13 mouse cellular contexts compared by ENCODE assay signal in genomic region chr12:99298851-99299600, GRCm38 (mm10).
DNase-seq lines count a peak whose midpoint lies in the region; ATAC-seq lines count a peak whose summit lies in the region.
"Had no signal": no experiment of that assay in that cellular context is flagged by ENCODE, and none has a peak within 500 bp of the region (broad histone marks: within the 10 kb centered on the region; RNA-seq: fewer than 3 reads in every experiment).

No protein-coding gene starts in this region.

- H3K4me3 ChIP-seq in neural tube, embryonic 13.5 days, result no peak overlapping the region
- no peak overlapping the region for H3K4me3 ChIP-seq in neural tube, embryonic 15.5 days (replicated peaks)
- no peak overlapping the region for H3K4me3 ChIP-seq in forebrain, embryonic 11.5 days (ENCODE audit: low read depth, low read length)
- no peak overlapping the region for H3K4me3 ChIP-seq in hindbrain, embryonic 16.5 days (ENCODE audit: low read length)
- H3K4me3 ChIP-seq: limb, embryonic 10.5 days; liver, embryonic 15.5 days had no signal

- H3K27me3 ChIP-seq in neural tube, embryonic 13.5 days, result no peaks in the 10 kb centered on the region
- no peaks in the 10 kb centered on the region for H3K27me3 ChIP-seq in neural tube, embryonic 15.5 days (replicated peaks)
- no peaks in the 10 kb centered on the region for H3K27me3 ChIP-seq in forebrain, embryonic 11.5 days (ENCODE audit: control insufficient read depth, insufficient read depth, low read length)
- H3K27me3 ChIP-seq in hindbrain, embryonic 16.5 days (replicated peaks; ENCODE audit: control insufficient read depth, insufficient read depth, low read length), result no peaks in the 10 kb centered on the region
- H3K27me3 ChIP-seq: liver, embryonic 15.5 days had no signal

- 26% methylated on average over 12 of the region's 12 CpGs for WGBS in neural tube, embryonic 13.5 days
- WGBS in neural tube, embryonic 15.5 days, result 34% methylated on average over 12 of the region's 12 CpGs
- WGBS in forebrain, embryonic 11.5 days, result 16% methylated on average over 12 of the region's 12 CpGs
- WGBS in hindbrain, embryonic 16.5 days, result 28% methylated on average over 12 of the region's 12 CpGs

- H3K4me1 ChIP-seq in neural tube, embryonic 13.5 days (replicated peaks), result peaks cover 60% of the 10 kb centered on the region
- H3K4me1 ChIP-seq in neural tube, embryonic 15.5 days, result peaks cover 41% of the 10 kb centered on the region
- H3K4me1 ChIP-seq in forebrain, embryonic 11.5 days (replicated peaks; ENCODE audit: control insufficient read depth, insufficient read depth, low read length), result peaks cover 21% of the 10 kb centered on the region
- H3K4me1 ChIP-seq in hindbrain, embryonic 16.5 days (ENCODE audit: control insufficient read depth, insufficient read depth, low read depth, low read length), result peaks cover 18% of the 10 kb centered on the region

- no peak overlapping the region for H3K9ac ChIP-seq in neural tube, embryonic 13.5 days
- no peak overlapping the region for H3K9ac ChIP-seq in neural tube, embryonic 15.5 days (replicated peaks)
- H3K9ac ChIP-seq in forebrain, embryonic 11.5 days (ENCODE audit: low read length), result peak overlapping the region; percentile 28; the same call in 1 of the 2 replicates
- H3K9ac ChIP-seq in hindbrain, embryonic 16.5 days (ENCODE audit: low read depth, low read length), result no peak overlapping the region; the same call in 1 of the 2 replicates
- H3K9ac ChIP-seq: liver, embryonic 15.5 days had no signal

- H3K36me3 ChIP-seq in neural tube, embryonic 13.5 days, result no peaks in the 10 kb centered on the region
- no peaks in the 10 kb centered on the region for H3K36me3 ChIP-seq in neural tube, embryonic 15.5 days
- no peaks in the 10 kb centered on the region for H3K36me3 ChIP-seq in forebrain, embryonic 11.5 days (ENCODE audit: control insufficient read depth, insufficient read depth, low read length)
- H3K36me3 ChIP-seq in hindbrain, embryonic 16.5 days (ENCODE audit: control insufficient read depth, insufficient read depth, low read length), result no peaks in the 10 kb centered on the region
- H3K36me3 ChIP-seq: limb, embryonic 10.5 days; liver, embryonic 15.5 days had no signal

- peak overlapping the region; percentile 46; the same call in 1 of the 2 replicates for H3K27ac ChIP-seq in neural tube, embryonic 13.5 days (replicated peaks)
- H3K27ac ChIP-seq in neural tube, embryonic 15.5 days (replicated peaks), result no peak overlapping the region
- peak overlapping the region; percentile 19; the same call in 1 of the 2 replicates for H3K27ac ChIP-seq in forebrain, embryonic 11.5 days (ENCODE audit: low read depth, low read length)
- peak overlapping the region; percentile 61; the same call in 1 of the 2 replicates for H3K27ac ChIP-seq in hindbrain, embryonic 16.5 days (ENCODE audit: low read depth, low read length)
- H3K27ac ChIP-seq: limb, embryonic 10.5 days; liver, embryonic 15.5 days had no signal

- no peak for DNase-seq in forebrain, embryonic 11.5 days (ENCODE audit: low spot score)
- peak; percentile 73 for DNase-seq in retina, embryonic 14.5 days (ENCODE audit: low spot score)
- no peak for DNase-seq in thymus, postnatal 25 days
- DNase-seq in layer of hippocampus, postnatal 25 days (ENCODE audit: extremely low spot score in 1 of 2, low spot score in 1 of 2), result no peak
- no peak for DNase-seq in right cerebral cortex, postnatal 14 days
- DNase-seq: adrenal gland, postnatal 25 days; cerebellum, postnatal 25 days had no signal

- no peak overlapping the region for H3K4me2 ChIP-seq in neural tube, embryonic 13.5 days
- H3K4me2 ChIP-seq in neural tube, embryonic 15.5 days, result no peak overlapping the region
- no peak overlapping the region for H3K4me2 ChIP-seq in forebrain, embryonic 11.5 days (ENCODE audit: low read depth, low read length, severe bottlenecking)
- no peak overlapping the region for H3K4me2 ChIP-seq in hindbrain, embryonic 16.5 days (ENCODE audit: low read length)
- H3K4me2 ChIP-seq: liver, embryonic 15.5 days had no signal

- ATAC-seq in neural tube, embryonic 13.5 days (ENCODE audit: low read depth), result no peak
- ATAC-seq in neural tube, embryonic 15.5 days (ENCODE audit: low FRiP score), result no peak
- ATAC-seq in forebrain, embryonic 11.5 days (replicated peaks; ENCODE audit: low FRiP score), result no peak
- no peak for ATAC-seq in hindbrain, embryonic 16.5 days
- ATAC-seq: CD4-positive, CD25-positive, alpha-beta regulatory T cell, adult 4 months had no signal

- H3K9me3 ChIP-seq in neural tube, embryonic 13.5 days, result no peaks in the 10 kb centered on the region
- no peaks in the 10 kb centered on the region for H3K9me3 ChIP-seq in neural tube, embryonic 15.5 days (replicated peaks)
- no peaks in the 10 kb centered on the region for H3K9me3 ChIP-seq in forebrain, embryonic 11.5 days (ENCODE audit: control insufficient read depth, low read length)
- no peaks in the 10 kb centered on the region for H3K9me3 ChIP-seq in hindbrain, embryonic 16.5 days (ENCODE audit: control insufficient read depth, low read length)
- H3K9me3 ChIP-seq: limb, embryonic 10.5 days; liver, embryonic 15.5 days had no signal
